Mouse (Mus musculus) MN1 (cell line): ENCODE measurements around the gene Prr19.
"Not testable (repeated sequence)": the region's sequence is repeated elsewhere in the genome, so short reads cannot be mapped to it uniquely, and the experiment has no call there.

Source experiments
- DNase-seq: peaks from one replicate; pipeline ENCODE4 v3.0.0-alpha.2; 2016; ENCODE audit warnings: low spot score

Prr19 gene

DNA sequence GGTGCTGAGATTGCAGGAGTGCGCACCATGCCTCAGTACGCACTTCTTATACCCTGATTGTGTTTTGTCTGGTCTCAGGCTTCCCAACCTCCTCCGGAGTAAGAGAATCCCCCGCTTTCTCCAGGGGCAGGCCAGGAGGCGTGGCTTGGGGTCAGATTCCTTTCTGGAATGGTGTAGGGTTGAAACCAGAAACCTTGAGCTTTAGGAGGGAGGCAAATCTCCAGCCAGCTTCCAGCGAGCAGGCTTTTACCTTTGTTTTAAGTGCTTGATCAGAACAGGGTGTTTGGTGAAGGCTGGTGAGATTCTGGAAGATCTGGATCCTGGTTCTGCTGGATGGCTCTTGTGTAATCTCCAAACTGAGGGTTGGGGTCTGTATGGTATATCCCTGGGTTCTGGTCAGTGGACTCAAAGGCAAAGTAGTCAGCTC, 20.9 kb downstream of the Prr19 start:
- DNase-seq: no peak

DNA sequence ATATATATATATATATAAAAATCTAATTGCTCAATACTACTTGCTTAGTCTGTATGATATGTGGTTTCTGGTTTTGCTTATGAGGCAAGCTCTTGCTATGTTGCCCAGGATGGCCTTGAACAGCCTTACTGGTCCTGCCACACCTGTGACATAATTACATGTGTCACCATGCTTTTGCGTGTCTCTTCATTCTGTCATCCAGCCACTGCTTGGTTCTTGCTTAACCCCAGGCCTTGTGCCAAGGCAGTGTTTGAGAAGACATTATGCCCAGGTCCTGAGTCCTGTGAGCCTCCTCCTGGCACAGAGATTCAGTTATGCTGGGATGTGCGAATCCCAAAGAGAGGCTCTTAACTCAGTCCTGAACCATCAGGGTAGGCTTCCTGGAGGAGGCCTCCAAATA, 22.0 kb downstream of the Prr19 start:
- no peak for DNase-seq

DNA sequence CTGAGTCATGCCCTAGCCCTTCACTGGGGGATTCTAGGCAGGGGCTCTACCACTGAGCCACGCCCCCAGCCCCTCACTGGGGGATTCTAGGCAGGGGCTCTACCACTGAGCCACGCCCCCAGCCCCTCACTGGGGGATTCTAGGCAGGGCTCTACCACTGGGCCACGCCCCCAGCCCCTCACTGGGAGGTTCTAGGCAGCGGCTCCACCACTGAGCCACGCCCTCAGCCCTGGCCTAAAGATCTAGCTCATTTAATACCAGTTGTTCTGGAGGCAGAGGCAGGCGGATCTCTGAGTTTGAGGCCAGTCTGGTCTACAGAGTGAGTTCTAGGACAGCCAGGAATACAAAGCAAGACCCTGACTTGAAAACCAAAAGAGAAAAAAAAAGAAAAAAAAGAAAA, 24.2 kb downstream of the Prr19 start:
- not testable (repeated sequence) for DNase-seq

DNA sequence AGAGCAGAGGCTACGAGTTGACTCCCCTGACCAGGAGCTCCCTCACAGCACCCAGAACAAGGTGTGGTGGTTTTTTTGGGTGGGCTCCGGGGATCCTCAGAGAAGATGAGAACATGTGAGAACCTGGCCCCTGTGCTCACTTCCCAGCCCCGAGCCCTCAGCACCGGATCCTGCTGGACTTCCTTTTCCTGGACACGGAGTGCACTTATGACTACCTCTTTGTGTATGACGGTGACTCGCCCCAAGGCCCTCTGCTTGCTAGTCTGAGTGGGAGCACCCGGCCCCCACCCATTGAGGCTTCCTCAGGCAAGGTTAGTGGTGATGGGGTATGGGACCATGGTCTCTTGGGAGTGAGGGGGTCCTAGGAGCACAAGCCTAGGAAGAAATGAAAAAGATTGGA, 25.0 kb downstream of the Prr19 start:
- no peak for DNase-seq

DNA sequence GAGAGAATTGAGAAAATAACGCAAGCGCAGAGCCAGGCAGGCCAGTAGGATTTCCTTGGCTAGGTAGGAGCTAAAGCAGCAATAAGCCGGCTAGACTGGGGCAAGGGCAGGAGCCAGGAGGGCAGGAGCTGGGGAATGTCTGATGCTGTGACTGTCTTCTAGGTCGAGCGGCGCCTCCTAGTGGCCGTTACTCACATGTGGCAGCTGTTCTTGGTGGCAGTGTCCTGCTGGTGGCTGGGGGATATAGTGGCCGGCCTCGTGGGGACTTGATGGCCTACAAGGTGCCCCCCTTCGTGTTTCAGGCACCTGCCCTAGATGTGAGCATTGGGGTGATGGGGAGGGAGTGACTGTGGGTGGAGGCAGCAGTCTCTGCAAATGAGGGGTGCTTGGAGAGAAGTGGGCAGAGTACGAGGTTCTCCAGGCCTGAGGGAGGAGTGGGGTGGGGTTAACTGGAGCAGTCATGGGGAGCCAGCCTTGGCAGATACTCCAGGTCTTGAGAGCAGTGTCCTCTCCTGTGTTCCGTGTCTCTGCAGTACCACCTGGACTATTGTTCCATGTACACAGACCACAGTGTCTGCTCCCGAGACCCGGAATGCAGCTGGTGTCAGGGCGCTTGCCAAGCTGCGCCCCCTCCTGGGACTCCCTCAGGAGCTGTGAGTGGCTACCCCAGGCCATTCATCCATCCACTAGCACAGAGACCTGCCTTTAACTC, 32.5 kb downstream of the Prr19 start:
- DNase-seq: peak; percentile 76

DNA sequence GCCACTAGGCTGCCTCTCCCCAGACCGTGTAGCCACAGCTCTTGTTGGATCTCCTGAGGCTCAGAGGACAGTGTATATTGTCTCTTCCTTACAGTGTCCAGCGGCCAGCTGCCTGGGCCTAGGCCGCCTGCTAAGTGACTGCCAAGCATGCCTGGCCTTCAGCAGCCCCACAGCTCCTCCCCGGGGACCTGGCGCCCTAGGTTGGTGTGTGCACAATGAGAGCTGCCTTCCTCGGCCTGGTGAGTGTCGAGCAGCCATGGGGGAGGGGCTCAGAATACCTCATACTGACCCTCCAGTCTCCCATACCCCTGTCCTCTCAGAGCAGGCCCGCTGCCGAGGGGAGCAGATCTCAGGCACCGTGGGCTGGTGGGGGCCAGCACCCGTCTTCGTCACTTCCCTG, 33.3 kb downstream of the Prr19 start:
- DNase-seq: peak; percentile 64

DNA sequence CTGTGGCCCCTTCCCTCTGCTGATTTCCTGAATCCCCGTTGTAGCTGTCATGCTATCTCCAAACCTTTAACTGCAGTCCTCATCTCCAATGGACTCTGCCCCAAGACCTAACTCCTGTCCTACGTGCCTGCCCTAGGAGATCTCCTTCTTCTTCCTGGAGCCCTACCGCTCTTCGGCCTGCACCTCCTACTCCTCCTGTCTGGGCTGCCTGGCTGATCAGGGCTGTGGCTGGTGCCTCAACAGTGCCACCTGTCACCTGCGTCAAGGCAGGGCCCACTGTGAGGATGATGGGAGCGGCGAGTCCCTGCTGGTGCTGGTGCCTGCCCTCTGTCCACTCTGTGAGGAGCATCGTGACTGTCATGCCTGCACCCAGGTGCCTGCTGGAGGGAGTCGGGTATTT, 38.1 kb downstream of the Prr19 start:
- no peak for DNase-seq

DNA sequence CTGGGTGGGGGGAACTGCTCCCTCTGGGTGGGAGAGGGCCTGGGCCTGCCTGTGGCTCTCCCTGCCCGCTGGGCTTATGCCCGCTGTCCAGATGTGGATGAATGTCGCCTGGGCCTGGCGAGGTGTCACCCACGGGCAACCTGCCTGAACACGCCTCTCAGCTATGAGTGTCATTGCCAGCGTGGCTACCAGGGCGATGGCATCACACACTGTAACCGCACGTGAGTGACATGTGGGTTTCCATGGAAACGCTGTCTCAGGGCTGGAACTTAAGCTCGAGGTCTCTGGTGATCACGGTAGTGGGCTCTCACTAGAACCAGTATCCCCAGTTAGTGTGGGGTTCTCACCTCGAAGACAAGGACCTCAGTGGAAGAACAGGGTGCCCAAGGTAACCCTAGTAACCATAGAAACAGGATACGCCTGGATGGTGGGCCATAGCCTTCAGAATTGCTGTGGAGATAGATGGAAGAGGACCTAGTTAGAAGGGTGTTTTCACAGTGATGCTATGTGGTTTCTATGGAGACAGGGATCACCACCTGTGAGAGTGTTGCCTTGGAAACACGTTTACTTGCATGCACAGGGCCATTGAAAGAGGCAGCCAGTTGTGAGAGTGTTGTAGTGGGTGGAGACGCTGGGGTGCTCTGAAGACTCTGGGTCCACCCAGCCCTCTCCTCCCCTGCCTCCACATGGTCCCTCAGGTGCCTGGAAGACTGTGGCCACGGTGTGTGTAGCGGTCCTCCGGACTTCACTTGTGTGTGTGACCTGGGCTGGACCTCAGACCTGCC, 40.0 kb downstream of the Prr19 start:
- DNase-seq: no peak

DNA sequence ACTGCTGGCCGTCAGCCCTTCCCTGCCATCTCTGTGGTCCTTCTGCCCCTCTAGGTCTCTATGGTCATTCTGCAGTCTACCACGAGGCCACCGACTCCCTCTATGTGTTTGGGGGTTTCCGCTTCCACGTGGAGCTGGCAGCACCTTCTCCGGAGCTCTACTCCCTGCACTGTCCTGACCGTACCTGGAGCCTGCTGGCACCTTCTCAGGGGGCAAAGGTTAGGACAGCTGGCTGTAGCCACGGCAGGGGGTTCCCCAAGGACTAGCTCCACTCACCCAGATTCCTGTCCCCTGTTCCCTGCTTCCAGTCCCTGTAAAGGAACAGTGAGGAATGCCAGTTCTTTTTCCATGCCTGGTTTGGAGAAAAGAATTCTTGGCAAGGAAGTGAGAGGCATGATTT, 47.6 kb downstream of the Prr19 start:
- no peak for DNase-seq
